Mouse (Mus musculus): ENCODE measurements around the gene Gm4559. TPM values are rescaled to one million over a fixed set of nuclear protein-coding genes. Genes with fewer than 3 reads are reported as not detected.
A peak's percentile ranks its signal among the peaks of the same experiment; 100 is the strongest.
"Not testable (repeated sequence)": the region's sequence is repeated elsewhere in the genome, so short reads cannot be mapped to it uniquely, and the experiment has no call there.

Gm4559 gene
- not detected for total RNA-seq (2021)

- DNase-seq, result not testable (repeated sequence)
Measured at GRCm38 (mm10) chr7:142274263-142274662, at the start of gene Gm4559. Gm4559 (minus strand) TSS chr7:142274363.

GRCm38 (mm10) chr7:142323396-142324117 is 49.4 kb upstream of the Gm4559 start:
- DNase-seq, result no peak

- DNase-seq, result no peak
Measured at GRCm38 (mm10) chr7:142322641-142323040, 48.5 kb upstream of the Gm4559 start.

GRCm38 (mm10) chr7:142321637-142322306 is 47.6 kb upstream of the Gm4559 start:
- DNase-seq, result not testable (repeated sequence)

- no peak for DNase-seq
Measured at GRCm38 (mm10) chr7:142320906-142321305, 46.7 kb upstream of the Gm4559 start.

- DNase-seq, result no peak
Measured at GRCm38 (mm10) chr7:142319124-142319523, 45.0 kb upstream of the Gm4559 start.

GRCm38 (mm10) chr7:142317216-142317615 is 43.1 kb upstream of the Gm4559 start:
- no peak for DNase-seq

- DNase-seq, result peak; percentile 62
Measured at GRCm38 (mm10) chr7:142316558-142316957, 42.4 kb upstream of the Gm4559 start.

GRCm38 (mm10) chr7:142314600-142315285 is 40.6 kb upstream of the Gm4559 start:
- no peak for DNase-seq

GRCm38 (mm10) chr7:142303929-142304328 is 29.8 kb upstream of the Gm4559 start:
- DNase-seq, result not testable (repeated sequence)

GRCm38 (mm10) chr7:142303249-142303648 is 29.1 kb upstream of the Gm4559 start, which contains the start of gene Krtap5-4:
Krtap5-4 (plus strand) TSS chr7:142303549.
- no peak for DNase-seq

GRCm38 (mm10) chr7:142297018-142297417 is 22.9 kb upstream of the Gm4559 start, which contains the start of gene Krtap5-1:
Krtap5-1 (minus strand) TSS chr7:142297118.
- not testable (repeated sequence) for DNase-seq

- not testable (repeated sequence) for DNase-seq
Measured at GRCm38 (mm10) chr7:142296108-142296507, 21.9 kb upstream of the Gm4559 start.

- DNase-seq, result no peak
Measured at GRCm38 (mm10) chr7:142295418-142295817, 21.3 kb upstream of the Gm4559 start.

- not testable (repeated sequence) for DNase-seq
Measured at GRCm38 (mm10) chr7:142293851-142294250, 19.7 kb upstream of the Gm4559 start.

GRCm38 (mm10) chr7:142285910-142286612 is 11.9 kb upstream of the Gm4559 start:
- not testable (repeated sequence) for DNase-seq

- DNase-seq, result peak; percentile 52
Measured at GRCm38 (mm10) chr7:142285130-142285835, 11.1 kb upstream of the Gm4559 start.

GRCm38 (mm10) chr7:142284615-142285080 is 10.5 kb upstream of the Gm4559 start:
- DNase-seq, result peak; percentile 96

- DNase-seq, result peak; percentile 70
Measured at GRCm38 (mm10) chr7:142284023-142284591, 9.9 kb upstream of the Gm4559 start.

- not testable (repeated sequence) for DNase-seq
Measured at GRCm38 (mm10) chr7:142282847-142283246, 8.7 kb upstream of the Gm4559 start.

- not testable (repeated sequence) for DNase-seq
Measured at GRCm38 (mm10) chr7:142279291-142279690, 5.1 kb upstream of the Gm4559 start.

Data from heart, postnatal 4 days (tissue).